Mouse (Mus musculus) olfactory bulb, adult 2 months (tissue): ENCODE results near the gene Vmn1r235.

ENCODE experiments used
- CTCF ChIP-seq: fragments of 200-500 bp; IDR thresholded peaks from 2 replicates; pipeline ENCODE4 v1.5.1; 2012; ENCODE audit warnings: low read depth, mild to moderate bottlenecking, low read length, moderate library complexity; ENCODE audit not compliant: insufficient read depth
- POLR2A ChIP-seq: fragments of 200-500 bp; IDR thresholded peaks from 2 replicates; pipeline ENCODE4 v1.6.1; 2012; ENCODE audit warnings: mild to moderate bottlenecking, low read depth, low read length, moderate library complexity; ENCODE audit not compliant: insufficient read depth

- no peak for TF ChIP-seq CTCF
- no peak for TF ChIP-seq POLR2A
Observed at GRCm38 (mm10) chr17:21225787-21226186, 30.4 kb upstream of the Vmn1r235 start, which contains the start of gene Vmn1r234.
